Mouse (Mus musculus) kidney, postnatal 0 days (tissue): Measurements from ENCODE around the gene Olfr688. TPM values are rescaled to one million over a fixed set of nuclear protein-coding genes. Genes with fewer than 3 reads are reported as not detected.

ENCODE experiments used
- ATAC-seq: fragments of 200-750 bp; cut with Nextera tagmentation; replicated peaks from 2 replicates; pipeline ENCODE4 v1.8.0; 2017; ENCODE audit warnings: low read depth, moderate number of reproducible peaks, moderate TSS enrichment, moderate library complexity; ENCODE audit not compliant: low FRiP score
- DNase-seq: peaks from one replicate; pipeline ENCODE4 v3.0.0-alpha.2; 2016; ENCODE audit warnings: low spot score
- H3K27ac ChIP-seq: fragments of 300-500 bp; sonication (generic); 2 replicates; pipeline ENCODE4 v1.5.1; 2014; ENCODE audit warnings: mild to moderate bottlenecking
- H3K27me3 ChIP-seq: fragments of 300-500 bp; sonication (generic); 2 replicates; pipeline ENCODE4 v1.6.1; 2014; ENCODE audit warnings: low read length, mixed read lengths; ENCODE audit not compliant: insufficient read depth
- H3K36me3 ChIP-seq: fragments of 300-500 bp; sonication (generic); 2 replicates; pipeline ENCODE4 v1.6.1; 2014; ENCODE audit warnings: low read length, mixed read lengths; ENCODE audit not compliant: insufficient read depth
- H3K4me1 ChIP-seq: fragments of 300-500 bp; sonication (generic); replicated peaks from 2 replicates; pipeline ENCODE4 v1.6.1; 2014; ENCODE audit warnings: antibody characterized with exemption, low read length, mixed read lengths; ENCODE audit not compliant: insufficient read depth
- H3K4me2 ChIP-seq: fragments of 300-500 bp; sonication (generic); 2 replicates; pipeline ENCODE4 v1.6.1; 2014; ENCODE audit warnings: mild to moderate bottlenecking, low read length, moderate library complexity, mixed read lengths
- H3K4me3 ChIP-seq: fragments of 300-500 bp; sonication (generic); replicated peaks from 2 replicates; pipeline ENCODE4 v1.5.1; 2014; ENCODE audit warnings: low read depth, low read length
- H3K9ac ChIP-seq: fragments of 300-500 bp; sonication (generic); 2 replicates; pipeline ENCODE4 v1.6.1; 2014; ENCODE audit warnings: low read depth, low read length
- H3K9me3 ChIP-seq: fragments of 300-500 bp; sonication (generic); replicated peaks from 2 replicates; pipeline ENCODE4 v1.6.1; 2016; ENCODE audit warnings: low read length, inconsistent platforms, mixed read lengths
- CTCF ChIP-seq: IDR thresholded peaks from 2 replicates; pipeline ENCODE4 v1.5.1; 2016; ENCODE audit warnings: antibody characterized with exemption, low read depth, mild to moderate bottlenecking, moderate library complexity
- WGBS: fragments of 180-500 bp; shearing (Covaris S2); extraction: QIAGEN DNeasy Blood & Tissue Kit; methylation state at CpG from one replicate; pipeline ENCODE4 v1.1.7; 2014; 5-methylcytosine and 5-hydroxymethylcytosine counted together
- polyA plus RNA-seq: library from polyadenylated mRNA; unstranded; fragments of >200 nt; fragmentation: Nextera tagmentation; extraction: Ambion mirVana; gene quantifications from 2 replicates; pipeline ENCODE4 v1.2.1, GENCODE M21; 2015

The Olfr688 gene
- not detected in 2 replicates for polyA plus RNA-seq

GRCm38 (mm10) chr7:105287795-105288194 lies at the start of gene Olfr688:
TSS of gene Olfr688 (plus strand) at chr7:105288095.
- H3K36me3 ChIP-seq, result no peaks in the 10 kb centered on the region
- ATAC-seq (no peak), DNase-seq (no peak)
- no peaks in the 10 kb centered on the region for H3K9me3 ChIP-seq
- TF ChIP-seq CTCF, result no peak
- H3K4me3 ChIP-seq, result no peak within 1 kb of the TSS
- no peak within 1 kb of the TSS for H3K4me2 ChIP-seq
- H3K27me3 ChIP-seq, result no peaks in the 10 kb centered on the region
- no peak within 1 kb of the TSS for H3K27ac ChIP-seq
- H3K4me1 ChIP-seq, result no peaks in the 10 kb centered on the region
- 84% methylated on average over 6 of the region's 6 CpGs for WGBS
- H3K9ac ChIP-seq, result no peak within 1 kb of the TSS

- DNase-seq, result no peak
- Histone ChIP-seq H3K4me2 (no peak overlapping the region), H3K27ac (no peak overlapping the region), H3K4me3 (no peak overlapping the region), H3K9ac (no peak overlapping the region), H3K4me1 (no peaks in the 10 kb centered on the region), H3K27me3 (no peaks in the 10 kb centered on the region), H3K36me3 (no peaks in the 10 kb centered on the region), H3K9me3 (no peaks in the 10 kb centered on the region)
- WGBS, result 82% methylated on average over 3 of the region's 3 CpGs
- no peak for TF ChIP-seq CTCF
- no peak for ATAC-seq
Observed at GRCm38 (mm10) chr7:105247671-105248070, 40.2 kb upstream of the Olfr688 start.

GRCm38 (mm10) chr7:105248197-105248596 lies 39.7 kb upstream of the Olfr688 start:
- no peak for ATAC-seq
- no peaks in the 10 kb centered on the region for H3K36me3 ChIP-seq
- H3K27ac ChIP-seq, result no peak overlapping the region
- no peaks in the 10 kb centered on the region for H3K9me3 ChIP-seq
- peak; percentile 28; the same call in 1 of the 2 replicates for TF ChIP-seq CTCF
- H3K4me2 ChIP-seq, result no peak overlapping the region
- no peaks in the 10 kb centered on the region for H3K27me3 ChIP-seq
- H3K4me1 ChIP-seq, result no peaks in the 10 kb centered on the region
- no peak overlapping the region for H3K9ac ChIP-seq
- DNase-seq, result no peak
- 68% methylated on average over 1 of the region's 1 CpGs for WGBS
- no peak overlapping the region for H3K4me3 ChIP-seq

- Histone ChIP-seq H3K4me1 (no peaks in the 10 kb centered on the region), H3K9me3 (no peaks in the 10 kb centered on the region), H3K4me3 (no peak overlapping the region), H3K27ac (no peak overlapping the region), H3K36me3 (no peaks in the 10 kb centered on the region), H3K4me2 (no peak overlapping the region), H3K9ac (no peak overlapping the region), H3K27me3 (no peaks in the 10 kb centered on the region)
- DNase-seq (no peak), ATAC-seq (no peak)
- peak; percentile 49 for TF ChIP-seq CTCF
- WGBS, result 61% methylated on average over 5 of the region's 5 CpGs
Observed at GRCm38 (mm10) chr7:105256656-105257055, 31.2 kb upstream of the Olfr688 start.

- ATAC-seq, result no peak
- Histone ChIP-seq H3K9ac (no peak overlapping the region), H3K27me3 (no peaks in the 10 kb centered on the region), H3K4me1 (no peaks in the 10 kb centered on the region), H3K36me3 (no peaks in the 10 kb centered on the region), H3K27ac (no peak overlapping the region), H3K4me2 (no peak overlapping the region), H3K9me3 (no peaks in the 10 kb centered on the region), H3K4me3 (no peak overlapping the region)
- WGBS, result 66% methylated on average over 7 of the region's 7 CpGs
- no peak for DNase-seq
- TF ChIP-seq CTCF, result no peak
Observed at GRCm38 (mm10) chr7:105272426-105272825, 15.5 kb upstream of the Olfr688 start.

DNA sequence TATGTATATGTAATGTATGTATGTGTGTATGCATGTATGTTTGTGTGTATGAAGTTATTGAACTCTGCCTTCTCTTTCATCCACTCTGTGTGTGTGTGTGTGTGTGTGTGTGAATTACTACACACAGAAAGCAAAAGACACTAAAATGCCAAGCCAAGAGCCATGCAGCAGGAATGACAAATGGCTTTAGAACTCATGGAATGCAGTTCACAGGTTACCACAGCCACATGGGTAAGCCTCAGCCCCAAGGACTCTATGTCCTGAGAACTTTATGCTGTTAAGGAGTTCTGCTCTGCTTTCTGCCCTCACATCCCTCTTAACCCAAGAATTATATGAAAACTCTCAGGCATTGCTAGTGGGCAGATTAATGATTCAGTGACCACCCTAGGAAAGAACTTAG lies 2.2 kb downstream of the Olfr688 start:
- H3K9ac ChIP-seq, result no peak overlapping the region

GRCm38 (mm10) chr7:105310865-105311264 lies 23.0 kb downstream of the Olfr688 start, which contains the start of gene Olfr689:
TSS of gene Olfr689 (plus strand) at chr7:105311165.
- WGBS, result 75% methylated on average over 1 of the region's 1 CpGs
- ATAC-seq (no peak), DNase-seq (no peak)
- no peak within 1 kb of the TSS for H3K4me3 ChIP-seq
- H3K9ac ChIP-seq, result no peak within 1 kb of the TSS
- no peaks in the 10 kb centered on the region for H3K9me3 ChIP-seq
- H3K36me3 ChIP-seq, result no peaks in the 10 kb centered on the region
- no peaks in the 10 kb centered on the region for H3K4me1 ChIP-seq
- no peak within 1 kb of the TSS for H3K27ac ChIP-seq
- no peaks in the 10 kb centered on the region for H3K27me3 ChIP-seq
- no peak within 1 kb of the TSS for H3K4me2 ChIP-seq
- no peak for TF ChIP-seq CTCF

More for the DNA sequence above, 2.2 kb downstream of the Olfr688 start:
- Histone ChIP-seq H3K4me3 (no peak overlapping the region), H3K27ac (no peak overlapping the region), H3K36me3 (no peaks in the 10 kb centered on the region), H3K4me1 (no peaks in the 10 kb centered on the region), H3K9me3 (no peaks in the 10 kb centered on the region), H3K27me3 (no peaks in the 10 kb centered on the region), H3K4me2 (no peak overlapping the region)
- no peak for ATAC-seq
- DNase-seq, result no peak
- no peak for TF ChIP-seq CTCF
